Mouse (Mus musculus) megakaryocyte progenitor cell, adult 5-6 weeks (primary cell): ENCODE measurements at regions not wholly inside any gene's neighbourhood (a gene's known extent, or its start where the extent isn't known, plus 50 kb on each side); places are given as distances from the start of the nearest gene placed in this dataset.

ENCODE experiments used
- ATAC-seq: replicated peaks from 2 replicates; pipeline ENCODE4 v1.8.0; 2016; ENCODE audit warnings: mild to moderate bottlenecking, moderate TSS enrichment, inconsistent platforms; ENCODE audit not compliant: poor library complexity

GRCm38 (mm10) chr4:142587345-142588035 is 348.3 kb upstream of the Kazn start:
- no peak for ATAC-seq

- no peak for ATAC-seq
These were observed 339.3 kb upstream of the Kazn start for GRCm38 (mm10) chr4:142578536-142578935.

GRCm38 (mm10) chr4:142577519-142577918 is 338.3 kb upstream of the Kazn start:
- ATAC-seq, result no peak

DNA sequence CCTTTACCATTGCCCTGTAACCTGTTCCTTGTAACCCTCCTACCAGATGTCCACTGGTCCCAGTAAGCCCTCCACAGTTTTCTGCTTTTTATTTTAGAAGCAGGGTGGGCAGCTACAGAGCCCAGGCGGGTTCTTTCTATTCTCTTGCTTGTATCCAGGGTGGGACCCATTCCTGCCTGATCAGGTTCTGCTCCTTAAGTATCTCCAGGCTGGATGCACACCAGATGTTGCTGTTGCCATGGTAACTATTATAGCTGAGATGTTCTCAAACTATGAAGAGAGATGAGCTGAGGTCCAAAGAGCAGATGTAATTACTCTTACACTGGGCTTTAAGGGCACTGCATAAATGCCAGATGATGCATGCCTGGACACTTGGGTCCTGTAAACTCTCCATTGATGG is 335.3 kb upstream of the Kazn start:
- no peak for ATAC-seq

DNA sequence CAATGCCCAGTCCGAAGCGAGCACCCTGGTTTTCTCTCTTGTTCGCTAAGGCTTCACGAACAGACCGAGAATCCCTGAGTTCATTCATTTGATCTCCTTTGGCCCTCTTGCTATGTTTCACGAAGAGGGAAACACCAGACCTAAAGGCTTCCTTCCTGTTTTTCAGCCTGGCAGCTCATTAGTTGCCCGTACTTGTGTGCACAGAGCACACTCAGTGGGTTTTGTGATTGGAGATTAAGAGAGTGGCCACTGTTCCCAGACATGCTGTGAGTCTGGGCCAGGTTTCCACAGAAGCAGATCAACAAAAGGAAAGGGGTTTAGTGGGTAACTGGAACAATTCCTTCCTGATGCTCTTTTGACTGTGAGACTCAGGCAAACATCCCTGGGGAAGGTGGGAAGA is 331.5 kb upstream of the Kazn start:
- ATAC-seq, result no peak

DNA sequence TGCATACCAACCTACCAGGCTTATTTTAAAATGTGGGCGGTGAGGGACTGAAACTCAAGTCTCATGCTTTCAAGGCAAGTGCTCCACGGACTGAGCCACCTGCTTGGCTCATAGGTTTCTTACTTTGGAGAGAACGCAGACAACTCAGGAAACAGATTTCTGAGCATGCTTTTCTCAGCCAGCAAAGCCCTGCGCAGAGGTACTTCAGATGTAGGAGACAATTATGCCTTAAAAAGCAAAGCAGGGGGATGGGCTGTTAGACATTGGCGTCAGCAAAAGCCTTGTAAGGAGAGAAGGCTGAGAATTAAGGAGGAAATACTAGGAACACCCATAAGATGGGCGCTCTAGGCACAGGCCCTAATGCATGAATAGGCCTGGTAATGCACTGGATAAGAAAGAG is 329.4 kb upstream of the Kazn start:
- no peak for ATAC-seq

- ATAC-seq, result no peak
These were observed 315.5 kb upstream of the Kazn start for GRCm38 (mm10) chr4:142554716-142555115.

- ATAC-seq, result no peak
These were observed 306.7 kb upstream of the Kazn start for GRCm38 (mm10) chr4:142545871-142546270.

GRCm38 (mm10) chr4:142545187-142545586 is 306.0 kb upstream of the Kazn start:
- no peak for ATAC-seq

GRCm38 (mm10) chr4:142544736-142545135 is 305.5 kb upstream of the Kazn start:
- ATAC-seq, result no peak

GRCm38 (mm10) chr4:142539200-142539750 is 300.1 kb upstream of the Kazn start:
- ATAC-seq, result no peak

GRCm38 (mm10) chr4:142527080-142527479 is 287.9 kb upstream of the Kazn start:
- ATAC-seq, result no peak

GRCm38 (mm10) chr4:142517478-142518455 is 278.6 kb upstream of the Kazn start:
- ATAC-seq, result no peak

GRCm38 (mm10) chr4:142514751-142515150 is 275.6 kb upstream of the Kazn start:
- no peak for ATAC-seq

DNA sequence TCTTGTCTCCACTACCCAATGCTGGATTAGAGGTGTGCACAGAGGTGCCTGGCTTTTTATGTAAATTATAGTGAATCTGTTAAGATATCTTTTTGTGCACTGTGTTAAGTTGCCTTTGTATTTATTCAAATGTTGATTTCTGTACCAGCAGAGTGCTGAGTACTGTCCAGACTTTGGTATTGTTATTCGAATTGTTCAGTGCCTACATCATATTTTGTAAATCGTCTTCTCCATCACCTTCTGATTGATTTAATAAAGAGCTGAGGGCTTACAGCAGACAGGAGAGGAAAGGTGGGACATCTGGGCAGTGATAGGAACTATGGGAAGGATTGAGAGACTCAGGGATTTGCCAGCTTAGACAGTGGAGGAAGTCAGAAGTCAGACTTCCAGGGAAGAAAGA is 270.2 kb upstream of the Kazn start:
- no peak for ATAC-seq

- ATAC-seq, result no peak
These were observed 267.4 kb upstream of the Kazn start for GRCm38 (mm10) chr4:142506383-142507211.

DNA sequence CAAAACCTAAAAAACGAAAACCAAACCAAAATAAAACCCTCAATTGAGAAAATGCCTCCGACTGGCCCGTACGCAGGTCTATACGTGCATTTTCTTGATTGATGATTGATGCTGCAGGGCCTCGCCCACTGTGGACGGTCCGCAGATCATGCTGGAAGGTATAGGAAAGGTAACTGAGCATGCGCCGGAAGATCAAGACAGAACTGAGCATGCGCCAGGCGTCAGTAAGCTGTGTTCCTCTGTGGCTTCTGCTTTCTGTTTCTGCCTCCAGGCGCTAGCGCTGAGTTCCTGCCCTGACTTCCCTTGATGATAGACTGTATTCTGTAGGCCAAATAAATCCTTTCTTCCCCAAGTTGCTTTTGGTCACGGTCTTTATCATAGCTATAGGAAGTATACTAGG is 264.6 kb upstream of the Kazn start:
- ATAC-seq, result no peak

DNA sequence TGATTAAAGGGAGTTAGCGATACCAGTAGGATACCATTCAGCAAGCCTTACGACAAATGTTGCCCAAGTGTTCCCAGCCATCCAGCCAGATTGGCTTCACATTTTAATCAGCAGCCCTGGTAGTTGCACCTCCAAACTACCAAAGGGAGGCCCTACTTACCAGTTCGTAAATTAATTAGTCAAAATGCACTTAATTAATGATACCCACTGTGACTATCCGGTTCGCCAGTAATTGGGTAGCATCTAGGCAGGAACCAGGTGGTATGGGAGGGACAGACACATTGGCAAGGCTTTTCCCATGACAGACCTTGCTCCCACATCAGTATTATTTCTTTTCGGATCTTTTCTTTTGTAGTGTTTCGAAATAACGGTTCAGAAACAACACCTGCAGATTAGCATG is 262.0 kb upstream of the Kazn start:
- no peak for ATAC-seq

DNA sequence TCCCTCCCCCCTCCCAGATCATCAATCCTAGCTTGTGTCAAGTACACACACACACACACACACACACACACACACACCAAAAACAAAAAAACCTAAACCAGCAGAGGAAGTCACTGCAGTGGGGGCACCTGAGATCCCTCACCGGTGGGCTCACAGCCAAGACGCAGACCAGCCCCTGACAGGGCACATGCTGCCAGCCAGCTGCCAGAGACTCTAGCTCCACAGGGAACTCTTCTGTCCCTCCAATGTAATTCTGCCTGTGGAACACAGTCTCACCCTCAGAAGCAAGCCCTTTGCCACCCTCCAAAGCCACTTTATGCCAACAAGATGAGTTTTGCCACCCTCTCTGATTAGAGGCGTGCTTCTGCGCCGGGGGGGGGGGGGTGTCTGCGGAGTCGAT is 261.3 kb upstream of the Kazn start:
- no peak for ATAC-seq

GRCm38 (mm10) chr4:142496605-142497004 is 257.4 kb upstream of the Kazn start:
- ATAC-seq, result no peak

DNA sequence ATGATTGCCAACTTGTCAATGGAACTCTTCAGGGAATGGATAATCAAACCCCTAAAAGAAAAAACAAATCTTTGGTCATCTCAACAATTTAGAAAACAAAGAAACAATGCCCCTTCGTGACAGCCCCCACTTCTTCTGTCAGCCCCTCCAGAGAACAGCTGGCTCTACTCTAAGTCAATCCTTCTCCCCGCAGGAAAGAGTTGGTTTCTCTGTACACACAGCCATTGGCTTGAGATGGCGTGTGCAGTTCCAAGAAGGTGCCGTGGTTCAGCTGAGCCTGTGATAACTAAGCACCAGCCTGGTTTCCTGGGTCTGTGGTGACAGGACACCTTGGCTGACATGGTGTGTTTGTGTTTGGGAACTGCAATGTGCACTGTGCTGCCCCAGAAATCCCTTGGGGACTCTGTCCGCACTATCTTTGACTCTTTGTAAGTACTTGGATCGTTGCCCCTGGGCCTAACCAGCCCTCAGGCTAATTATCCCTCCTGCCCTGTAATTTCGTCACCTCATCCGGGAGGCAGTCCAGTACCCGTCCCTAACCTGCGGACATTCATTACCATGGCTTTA is 253.8 kb upstream of the Kazn start:
- ATAC-seq, result no peak
